Mouse (Mus musculus): ENCODE measurements at regions not wholly inside any gene's neighbourhood (a gene's known extent, or its start where the extent isn't known, plus 50 kb on each side); places are given as distances from the start of the nearest gene placed in this dataset.

DNA sequence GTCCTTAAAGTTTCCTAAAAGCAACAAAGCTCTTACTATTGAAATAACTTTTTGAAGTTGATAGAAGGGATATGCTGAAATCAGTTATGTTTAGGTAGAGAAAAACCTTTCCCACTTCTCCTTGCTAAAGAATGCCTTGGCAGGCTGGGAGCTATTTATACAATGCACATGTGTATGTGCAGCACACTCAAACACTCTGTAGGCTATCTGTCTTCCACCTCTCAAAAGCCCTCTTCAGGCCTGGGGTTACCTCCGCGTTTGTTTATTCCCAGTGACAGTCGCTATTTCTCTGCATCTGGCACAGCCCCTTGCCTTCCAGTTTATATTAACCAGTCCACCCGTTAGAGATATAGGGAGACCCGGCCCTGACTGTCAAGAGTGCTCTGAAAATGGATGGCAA is 66.3 kb upstream of the Lnx1 start:
- Histone ChIP-seq H3K4me2 (ENCODE audit: low read length) (no peak overlapping the region), H3K9me3 (ENCODE audit: control insufficient read depth, low read length) (no peaks in the 10 kb centered on the region), H3K9ac (ENCODE audit: low read length) (no peak overlapping the region), H3K27me3 (replicated peaks; ENCODE audit: control insufficient read depth, insufficient read depth, low read length) (no peaks in the 10 kb centered on the region), H3K4me3 (ENCODE audit: low read depth, low read length) (no peak overlapping the region), H3K36me3 (ENCODE audit: control insufficient read depth, insufficient read depth, low read length) (no peaks in the 10 kb centered on the region), H3K4me1 (replicated peaks; ENCODE audit: control insufficient read depth, insufficient read depth, low read length) (peaks cover 38% of the 10 kb centered on the region), H3K27ac (ENCODE audit: low read depth) (peak overlapping the region; percentile 82)
- ATAC-seq (replicated peaks; ENCODE audit: low FRiP score, low TSS enrichment, low read depth) (peak; percentile 90), DNase-seq (ENCODE audit: low spot score) (no peak)
- 18% methylated on average over 5 of the region's 5 CpGs for WGBS

DNA sequence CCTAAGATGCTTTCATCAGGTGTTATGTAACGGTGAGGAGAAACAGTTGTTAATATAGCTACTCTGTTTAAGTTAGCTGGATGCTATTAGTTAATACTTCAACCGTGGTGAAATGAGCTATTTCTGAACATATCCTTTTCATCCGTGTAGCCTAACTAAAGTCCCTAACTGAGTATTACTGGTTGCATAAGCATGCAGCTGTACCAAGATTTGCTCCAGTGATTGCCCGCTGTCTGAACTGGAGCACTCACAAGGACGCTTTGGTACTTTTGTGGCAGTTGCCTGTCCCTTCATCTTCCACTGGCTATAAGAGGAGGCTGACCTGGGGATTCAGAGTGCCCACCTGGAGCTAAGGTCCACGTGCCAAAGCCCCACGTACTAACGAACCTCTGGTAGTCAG is 65.3 kb upstream of the Lnx1 start:
- H3K4me2 ChIP-seq (ENCODE audit: low read length), result no peak overlapping the region
- no peak overlapping the region for H3K4me3 ChIP-seq (ENCODE audit: low read depth, low read length)
- DNase-seq (ENCODE audit: low spot score), result no peak
- peaks cover 34% of the 10 kb centered on the region for H3K4me1 ChIP-seq (replicated peaks; ENCODE audit: control insufficient read depth, insufficient read depth, low read length)
- H3K27ac ChIP-seq (ENCODE audit: low read depth), result peak overlapping the region; percentile 82
- H3K9ac ChIP-seq (ENCODE audit: low read length), result no peak overlapping the region
- no peak for ATAC-seq (replicated peaks; ENCODE audit: low FRiP score, low TSS enrichment, low read depth)
- no peaks in the 10 kb centered on the region for H3K27me3 ChIP-seq (replicated peaks; ENCODE audit: control insufficient read depth, insufficient read depth, low read length)
- no peaks in the 10 kb centered on the region for H3K36me3 ChIP-seq (ENCODE audit: control insufficient read depth, insufficient read depth, low read length)
- H3K9me3 ChIP-seq (ENCODE audit: control insufficient read depth, low read length), result no peaks in the 10 kb centered on the region
- 63% methylated on average over 8 of the region's 8 CpGs for WGBS

DNA sequence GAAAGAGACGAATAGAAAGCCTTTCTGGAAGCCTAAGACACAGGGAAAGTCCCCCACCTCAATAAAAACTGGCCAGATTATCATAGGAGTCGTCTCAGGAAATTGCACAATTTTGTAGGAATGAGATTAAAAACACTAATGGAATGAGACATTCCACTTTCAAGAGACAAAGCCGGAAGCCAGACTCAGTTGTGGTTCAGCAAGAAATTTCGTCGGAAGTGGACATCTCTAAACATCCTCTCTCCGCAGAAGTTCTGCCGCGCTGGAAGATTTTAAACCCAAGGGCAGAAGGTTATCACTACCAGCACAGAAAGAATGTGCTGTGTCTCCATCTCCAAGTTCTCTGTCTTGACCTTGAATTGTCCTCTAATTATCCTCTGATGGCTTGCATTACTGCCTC is 63.5 kb upstream of the Lnx1 start:
- WGBS, result 55% methylated on average over 8 of the region's 8 CpGs

DNA sequence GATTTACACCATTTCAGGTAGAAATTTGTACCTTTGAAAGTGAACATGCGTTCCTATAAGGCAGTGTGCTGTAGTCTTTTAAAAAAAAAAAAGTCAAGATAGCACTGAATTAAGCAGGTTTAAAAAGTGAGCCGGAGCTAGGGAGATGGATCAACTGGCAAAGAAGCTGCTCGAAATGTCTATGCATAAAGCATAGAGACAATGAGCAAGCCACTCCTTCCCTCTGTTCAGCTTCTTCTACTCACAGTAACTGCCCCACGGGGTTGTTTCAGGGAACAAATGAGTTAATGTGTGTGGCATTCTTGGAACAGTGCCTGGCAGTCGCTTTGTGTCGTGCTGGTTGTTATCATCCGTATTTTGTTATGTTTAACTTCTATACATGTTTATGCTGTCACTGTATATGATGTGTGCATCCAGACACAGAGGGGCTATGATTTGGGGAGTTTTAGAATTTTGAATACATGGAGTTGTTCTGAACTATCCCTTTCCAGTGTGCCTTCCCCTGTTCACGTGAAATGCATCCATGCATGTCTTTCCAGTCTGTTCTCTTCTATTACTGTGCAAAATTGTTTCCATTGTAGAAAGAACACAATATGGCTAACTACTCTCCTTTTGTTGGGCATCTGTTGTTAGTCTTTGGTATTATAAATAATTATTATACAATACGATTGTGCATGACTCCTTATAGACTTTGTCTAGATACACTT is 62.5 kb upstream of the Lnx1 start:
- DNase-seq (ENCODE audit: low spot score) (no peak), ATAC-seq (replicated peaks; ENCODE audit: low FRiP score, low TSS enrichment, low read depth) (no peak)
- Histone ChIP-seq H3K27ac (ENCODE audit: low read depth) (peak overlapping the region; percentile 54; the same call in 1 of the 2 replicates), H3K27me3 (replicated peaks; ENCODE audit: control insufficient read depth, insufficient read depth, low read length) (no peaks in the 10 kb centered on the region), H3K36me3 (ENCODE audit: control insufficient read depth, insufficient read depth, low read length) (no peaks in the 10 kb centered on the region), H3K4me1 (replicated peaks; ENCODE audit: control insufficient read depth, insufficient read depth, low read length) (peaks cover 30% of the 10 kb centered on the region), H3K4me2 (ENCODE audit: low read length) (no peak overlapping the region), H3K4me3 (ENCODE audit: low read depth, low read length) (no peak overlapping the region), H3K9ac (ENCODE audit: low read length) (no peak overlapping the region), H3K9me3 (ENCODE audit: control insufficient read depth, low read length) (no peaks in the 10 kb centered on the region)
- 44% methylated on average over 9 of the region's 9 CpGs for WGBS

More for the DNA sequence above, 63.5 kb upstream of the Lnx1 start:
- no peak overlapping the region for H3K4me2 ChIP-seq (ENCODE audit: low read length)
- H3K9ac ChIP-seq (ENCODE audit: low read length), result no peak overlapping the region
- DNase-seq (ENCODE audit: low spot score) (no peak), ATAC-seq (replicated peaks; ENCODE audit: low FRiP score, low TSS enrichment, low read depth) (no peak)
- H3K27me3 ChIP-seq (replicated peaks; ENCODE audit: control insufficient read depth, insufficient read depth, low read length), result no peaks in the 10 kb centered on the region
- no peak overlapping the region; the same call in 1 of the 2 replicates for H3K27ac ChIP-seq (ENCODE audit: low read depth)
- H3K4me1 ChIP-seq (replicated peaks; ENCODE audit: control insufficient read depth, insufficient read depth, low read length), result peaks cover 34% of the 10 kb centered on the region
- H3K36me3 ChIP-seq (ENCODE audit: control insufficient read depth, insufficient read depth, low read length), result no peaks in the 10 kb centered on the region
- H3K4me3 ChIP-seq (ENCODE audit: low read depth, low read length), result no peak overlapping the region
- no peaks in the 10 kb centered on the region for H3K9me3 ChIP-seq (ENCODE audit: control insufficient read depth, low read length)

DNA sequence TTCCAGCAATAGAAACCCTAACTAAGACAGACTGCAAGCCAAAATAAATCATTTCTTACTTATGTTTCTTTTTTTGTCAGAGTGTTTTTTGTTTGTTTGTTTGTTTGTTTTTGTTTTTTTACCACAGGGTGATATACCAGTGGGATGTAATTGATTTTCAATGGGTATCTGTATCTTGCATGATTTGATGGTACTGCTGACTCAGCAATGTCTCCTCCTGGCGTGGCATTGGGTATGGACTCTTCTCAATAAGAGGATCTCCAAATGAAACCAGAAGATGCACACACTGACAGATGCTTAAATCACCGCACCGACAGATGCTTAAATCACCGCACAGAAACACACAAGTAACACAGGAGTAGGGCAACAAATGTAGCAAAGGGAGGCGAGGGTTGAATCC is 54.8 kb upstream of the Lnx1 start:
- H3K4me3 ChIP-seq (ENCODE audit: low read depth, low read length), result no peak overlapping the region
- H3K4me1 ChIP-seq (replicated peaks; ENCODE audit: control insufficient read depth, insufficient read depth, low read length), result no peaks in the 10 kb centered on the region
- H3K36me3 ChIP-seq (ENCODE audit: control insufficient read depth, insufficient read depth, low read length), result no peaks in the 10 kb centered on the region
- H3K27ac ChIP-seq (ENCODE audit: low read depth), result no peak overlapping the region
- H3K9me3 ChIP-seq (ENCODE audit: control insufficient read depth, low read length), result no peaks in the 10 kb centered on the region
- no peak overlapping the region for H3K4me2 ChIP-seq (ENCODE audit: low read length)
- WGBS, result 91% methylated on average over 5 of the region's 5 CpGs
- no peak for DNase-seq (ENCODE audit: low spot score)
- H3K27me3 ChIP-seq (replicated peaks; ENCODE audit: control insufficient read depth, insufficient read depth, low read length), result no peaks in the 10 kb centered on the region
- H3K9ac ChIP-seq (ENCODE audit: low read length), result no peak overlapping the region
- ATAC-seq (replicated peaks; ENCODE audit: low FRiP score, low TSS enrichment, low read depth), result no peak

DNA sequence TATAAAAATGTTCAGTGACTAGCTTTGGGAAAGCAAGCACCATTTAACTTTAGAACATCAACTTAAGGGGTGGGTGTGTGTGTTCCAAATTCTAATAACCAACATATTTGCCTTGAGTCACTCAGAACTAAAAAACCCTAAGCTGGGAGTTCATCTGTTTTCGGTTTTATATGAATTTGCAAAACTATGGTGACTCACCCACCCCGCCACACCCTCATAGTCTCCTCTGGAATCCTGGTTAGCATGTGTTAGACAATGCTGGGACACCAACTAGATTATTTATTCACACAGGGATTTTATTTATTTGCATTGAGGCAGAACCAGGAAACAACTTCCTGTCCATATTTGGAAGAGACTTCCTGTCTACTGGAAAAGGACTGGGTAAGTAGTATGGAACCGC is 50.2 kb upstream of the Lnx1 start:
- no peaks in the 10 kb centered on the region for H3K9me3 ChIP-seq (ENCODE audit: control insufficient read depth, low read length)
- no peak for ATAC-seq (replicated peaks; ENCODE audit: low FRiP score, low TSS enrichment, low read depth)
- H3K9ac ChIP-seq (ENCODE audit: low read length), result no peak overlapping the region
- DNase-seq (ENCODE audit: low spot score), result no peak
- H3K27me3 ChIP-seq (replicated peaks; ENCODE audit: control insufficient read depth, insufficient read depth, low read length), result no peaks in the 10 kb centered on the region
- 92% methylated on average over 3 of the region's 3 CpGs for WGBS
- H3K27ac ChIP-seq (ENCODE audit: low read depth), result no peak overlapping the region
- H3K4me3 ChIP-seq (ENCODE audit: low read depth, low read length), result no peak overlapping the region
- H3K4me2 ChIP-seq (ENCODE audit: low read length), result no peak overlapping the region
- H3K36me3 ChIP-seq (ENCODE audit: control insufficient read depth, insufficient read depth, low read length), result no peaks in the 10 kb centered on the region
- H3K4me1 ChIP-seq (replicated peaks; ENCODE audit: control insufficient read depth, insufficient read depth, low read length), result no peaks in the 10 kb centered on the region

Measured in intestine, embryonic 14.5 days (tissue).